Mouse (Mus musculus) hindbrain, embryonic 13.5 days (tissue): ENCODE measurements around the gene Ostn. TPM values are rescaled to one million over a fixed set of nuclear protein-coding genes. Genes with fewer than 3 reads are reported as not detected.

Source experiments
- ATAC-seq: fragments of 200-750 bp; cut with Nextera tagmentation; 2 replicates; pipeline ENCODE4 v1.8.0; 2017; ENCODE audit warnings: moderate TSS enrichment; ENCODE audit not compliant: low FRiP score
- H3K27ac ChIP-seq: fragments of 300-500 bp; sonication (generic); 2 replicates; pipeline ENCODE4 v1.5.1; 2015; ENCODE audit warnings: inconsistent platforms, mild to moderate bottlenecking, moderate library complexity
- H3K27me3 ChIP-seq: fragments of 300-500 bp; sonication (generic); 2 replicates; pipeline ENCODE4 v1.6.1; 2015; ENCODE audit warnings: mild to moderate bottlenecking, inconsistent platforms
- H3K36me3 ChIP-seq: fragments of 300-500 bp; sonication (generic); 2 replicates; pipeline ENCODE4 v1.6.1; 2015; ENCODE audit warnings: mild to moderate bottlenecking, inconsistent platforms
- H3K4me1 ChIP-seq: fragments of 300-500 bp; sonication (generic); replicated peaks from 2 replicates; pipeline ENCODE4 v1.6.1; 2015; ENCODE audit warnings: inconsistent platforms
- H3K4me2 ChIP-seq: fragments of 300-500 bp; sonication (generic); 2 replicates; pipeline ENCODE4 v1.6.1; 2015; ENCODE audit warnings: inconsistent platforms, mild to moderate bottlenecking, moderate library complexity
- H3K4me3 ChIP-seq: fragments of 300-500 bp; sonication (generic); 2 replicates; pipeline ENCODE4 v1.5.1; 2015; ENCODE audit warnings: mild to moderate bottlenecking, inconsistent platforms
- H3K9ac ChIP-seq: fragments of 300-500 bp; sonication (generic); 2 replicates; pipeline ENCODE4 v1.6.1; 2015; ENCODE audit warnings: mild to moderate bottlenecking, inconsistent platforms
- H3K9me3 ChIP-seq: fragments of 300-500 bp; sonication (generic); 2 replicates; pipeline ENCODE4 v1.6.1; 2016; ENCODE audit warnings: inconsistent platforms
- WGBS: fragments of 180-500 bp; shearing (Covaris S2); methylation state at CpG from one replicate; pipeline ENCODE4 v1.1.7; 2015; 5-methylcytosine and 5-hydroxymethylcytosine counted together
- polyA plus RNA-seq: library from polyadenylated mRNA; unstranded; fragments of >200 nt; fragmentation: Nextera tagmentation; extraction: Ambion mirVana; gene quantifications from 2 replicates; pipeline ENCODE4 v1.2.1, GENCODE M21; 2015

The Ostn gene
- polyA plus RNA-seq, 1 experiment from 2014 or later: not detected

- no peaks in the 10 kb centered on the region for H3K4me1 ChIP-seq
- H3K9ac ChIP-seq: no peak overlapping the region
- no peaks in the 10 kb centered on the region for H3K27me3 ChIP-seq
- no peaks in the 10 kb centered on the region for H3K36me3 ChIP-seq
- WGBS: 100% methylated on average over 1 of the region's 1 CpGs
- H3K4me2 ChIP-seq: no peak overlapping the region
- no peak for ATAC-seq
- no peaks in the 10 kb centered on the region for H3K9me3 ChIP-seq
- no peak overlapping the region for H3K27ac ChIP-seq
- no peak overlapping the region for H3K4me3 ChIP-seq
Measured at GRCm38 (mm10) chr16:27360059-27360458, 52.8 kb downstream of the Ostn start.

GRCm38 (mm10) chr16:27370191-27370590, 62.9 kb downstream of the Ostn start, which contains the start of gene Uts2b:
Gene Uts2b (minus strand): TSS chr16:27370239.
- Histone ChIP-seq H3K9ac (no peak within 1 kb of the TSS), H3K4me1 (no peaks in the 10 kb centered on the region), H3K27me3 (no peaks in the 10 kb centered on the region), H3K27ac (no peak within 1 kb of the TSS), H3K9me3 (no peaks in the 10 kb centered on the region), H3K4me2 (no peak within 1 kb of the TSS), H3K4me3 (no peak within 1 kb of the TSS), H3K36me3 (no peaks in the 10 kb centered on the region)
- 67% methylated on average over 8 of the region's 8 CpGs for WGBS
- no peak for ATAC-seq

DNA sequence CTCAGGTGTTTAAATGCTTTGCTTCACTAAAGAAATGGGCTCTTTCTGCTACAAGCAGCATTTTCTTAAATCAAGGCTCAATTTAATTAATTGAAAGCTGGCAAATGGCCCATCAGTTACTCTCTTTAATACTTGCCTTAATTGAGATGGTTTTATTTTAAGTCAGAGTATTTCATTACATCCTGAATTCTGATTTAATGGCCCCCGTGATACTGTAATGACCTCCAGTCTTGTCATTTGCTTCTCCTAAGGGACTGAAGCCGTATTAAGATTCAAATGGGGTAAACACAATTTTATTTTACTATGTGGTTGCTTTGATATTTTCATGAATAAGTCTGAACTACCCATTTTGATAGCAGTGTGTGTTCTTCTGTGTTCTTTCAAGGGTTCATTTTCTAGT, 63.4 kb downstream of the Ostn start:
- no peaks in the 10 kb centered on the region for H3K9me3 ChIP-seq
- WGBS: 62% methylated on average over 2 of the region's 2 CpGs
- H3K9ac ChIP-seq: no peak overlapping the region
- H3K4me3 ChIP-seq: no peak overlapping the region
- no peaks in the 10 kb centered on the region for H3K27me3 ChIP-seq
- H3K4me1 ChIP-seq: no peaks in the 10 kb centered on the region
- H3K4me2 ChIP-seq: no peak overlapping the region
- H3K36me3 ChIP-seq: no peaks in the 10 kb centered on the region
- no peak overlapping the region for H3K27ac ChIP-seq
- no peak for ATAC-seq

- no peaks in the 10 kb centered on the region for H3K36me3 ChIP-seq
- no peaks in the 10 kb centered on the region for H3K4me1 ChIP-seq
- H3K4me3 ChIP-seq: no peak overlapping the region
- no peak for ATAC-seq
- H3K4me2 ChIP-seq: no peak overlapping the region
- 77% methylated on average over 3 of the region's 3 CpGs for WGBS
- H3K27ac ChIP-seq: no peak overlapping the region
- no peaks in the 10 kb centered on the region for H3K9me3 ChIP-seq
- H3K9ac ChIP-seq: no peak overlapping the region
- H3K27me3 ChIP-seq: no peaks in the 10 kb centered on the region
Measured at GRCm38 (mm10) chr16:27374139-27374538, 66.8 kb downstream of the Ostn start.

DNA sequence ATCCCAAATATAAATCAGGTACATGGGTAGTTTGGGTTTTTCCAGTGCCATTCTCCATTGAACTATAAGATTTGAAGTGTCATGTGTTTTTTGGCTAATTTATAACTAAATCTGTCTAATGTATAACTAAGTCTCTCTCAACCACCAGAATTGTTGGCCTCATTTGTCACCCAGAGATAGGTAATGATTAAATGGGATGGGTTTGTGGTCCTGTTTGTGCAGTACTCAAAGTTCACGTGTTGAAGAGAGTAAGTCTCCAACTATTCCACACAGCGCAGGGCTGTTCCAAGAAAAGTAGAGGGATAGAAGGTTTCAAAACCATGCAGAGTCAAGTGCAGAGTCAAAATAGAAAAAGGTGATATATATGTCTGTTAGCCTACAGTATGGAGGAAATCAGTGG, 68.0 kb downstream of the Ostn start:
- 70% methylated on average over 2 of the region's 2 CpGs for whole genome bisulfite sequencing
- H3K4me1 ChIP-seq: no peaks in the 10 kb centered on the region
- no peaks in the 10 kb centered on the region for H3K9me3 ChIP-seq
- no peak overlapping the region for H3K4me2 ChIP-seq
- H3K9ac ChIP-seq: no peak overlapping the region
- no peak overlapping the region for H3K4me3 ChIP-seq
- ATAC-seq: no peak
- H3K27me3 ChIP-seq: no peaks in the 10 kb centered on the region
- no peaks in the 10 kb centered on the region for H3K36me3 ChIP-seq
- H3K27ac ChIP-seq: no peak overlapping the region

DNA sequence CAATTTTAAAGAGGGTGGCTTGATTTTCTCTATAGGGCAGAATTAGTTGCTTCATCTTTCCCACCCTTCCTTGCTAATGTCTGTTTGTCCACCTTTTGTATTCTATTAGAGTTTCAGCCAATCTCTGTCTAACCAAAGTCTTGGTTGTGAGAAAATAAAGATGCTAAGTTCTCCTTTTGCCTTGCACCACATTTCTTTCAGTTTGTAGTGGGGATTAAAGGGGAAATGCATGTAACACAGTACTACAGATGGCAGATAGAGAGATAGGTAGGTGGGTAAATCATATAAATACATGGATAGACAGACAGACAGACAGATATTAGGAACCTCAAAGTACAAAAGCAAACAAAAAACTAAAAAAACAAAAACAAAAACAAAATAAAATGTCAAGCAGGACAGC, 69.3 kb downstream of the Ostn start:
- Histone ChIP-seq H3K4me1 (no peaks in the 10 kb centered on the region), H3K27me3 (no peaks in the 10 kb centered on the region), H3K9me3 (no peaks in the 10 kb centered on the region), H3K27ac (no peak overlapping the region), H3K4me3 (no peak overlapping the region), H3K36me3 (no peaks in the 10 kb centered on the region), H3K4me2 (no peak overlapping the region), H3K9ac (no peak overlapping the region)
- ATAC-seq: no peak

- no peak overlapping the region for H3K9ac ChIP-seq
- H3K4me3 ChIP-seq: no peak overlapping the region
- no peaks in the 10 kb centered on the region for H3K9me3 ChIP-seq
- H3K27ac ChIP-seq: no peak overlapping the region
- no peaks in the 10 kb centered on the region for H3K27me3 ChIP-seq
- 87% methylated on average over 4 of the region's 4 CpGs for WGBS
- ATAC-seq: no peak
- H3K4me2 ChIP-seq: no peak overlapping the region
- H3K36me3 ChIP-seq: no peaks in the 10 kb centered on the region
- H3K4me1 ChIP-seq: no peaks in the 10 kb centered on the region
Measured at GRCm38 (mm10) chr16:27382217-27382616, 74.9 kb downstream of the Ostn start.

- ATAC-seq: no peak
- Histone ChIP-seq H3K27ac (no peak overlapping the region), H3K4me2 (no peak overlapping the region), H3K27me3 (no peaks in the 10 kb centered on the region), H3K4me3 (no peak overlapping the region), H3K4me1 (peaks cover 11% of the 10 kb centered on the region), H3K9me3 (no peaks in the 10 kb centered on the region), H3K36me3 (no peaks in the 10 kb centered on the region), H3K9ac (no peak overlapping the region)
- WGBS: 75% methylated on average over 4 of the region's 4 CpGs
Measured at GRCm38 (mm10) chr16:27384893-27385603, 77.8 kb downstream of the Ostn start.

GRCm38 (mm10) chr16:27385649-27386048, 78.4 kb downstream of the Ostn start:
- 79% methylated on average over 1 of the region's 1 CpGs for WGBS
- Histone ChIP-seq H3K9ac (no peak overlapping the region), H3K27ac (no peak overlapping the region), H3K4me3 (no peak overlapping the region), H3K27me3 (no peaks in the 10 kb centered on the region), H3K4me1 (peaks cover 17% of the 10 kb centered on the region), H3K4me2 (no peak overlapping the region), H3K36me3 (no peaks in the 10 kb centered on the region), H3K9me3 (no peaks in the 10 kb centered on the region)
- no peak for ATAC-seq

GRCm38 (mm10) chr16:27386850-27387407, 79.6 kb downstream of the Ostn start:
- Histone ChIP-seq H3K4me1 (peaks cover 28% of the 10 kb centered on the region), H3K4me3 (no peak overlapping the region)
- WGBS: 75% methylated on average over 4 of the region's 4 CpGs

GRCm38 (mm10) chr16:27387634-27388611, 80.6 kb downstream of the Ostn start:
- H3K4me2 ChIP-seq: peak overlapping the region; percentile 71
- H3K9ac ChIP-seq: peak overlapping the region; percentile 98
- peak overlapping the region; percentile 92 for H3K4me3 ChIP-seq
- H3K4me1 ChIP-seq: peaks cover 34% of the 10 kb centered on the region
- peak overlapping the region; percentile 98 for H3K27ac ChIP-seq
- WGBS: 48% methylated on average over 12 of the region's 12 CpGs
- H3K9me3 ChIP-seq: no peaks in the 10 kb centered on the region
- peak; percentile 14; the same call in 1 of the 2 replicates for ATAC-seq
- no peaks in the 10 kb centered on the region for H3K27me3 ChIP-seq
- H3K36me3 ChIP-seq: no peaks in the 10 kb centered on the region

More at GRCm38 (mm10) chr16:27386850-27387407, 79.6 kb downstream of the Ostn start:
- H3K9ac ChIP-seq: no peak overlapping the region
- H3K36me3 ChIP-seq: no peaks in the 10 kb centered on the region
- H3K27me3 ChIP-seq: no peaks in the 10 kb centered on the region
- no peak overlapping the region for H3K27ac ChIP-seq
- no peaks in the 10 kb centered on the region for H3K9me3 ChIP-seq
- no peak overlapping the region for H3K4me2 ChIP-seq
- ATAC-seq: no peak

DNA sequence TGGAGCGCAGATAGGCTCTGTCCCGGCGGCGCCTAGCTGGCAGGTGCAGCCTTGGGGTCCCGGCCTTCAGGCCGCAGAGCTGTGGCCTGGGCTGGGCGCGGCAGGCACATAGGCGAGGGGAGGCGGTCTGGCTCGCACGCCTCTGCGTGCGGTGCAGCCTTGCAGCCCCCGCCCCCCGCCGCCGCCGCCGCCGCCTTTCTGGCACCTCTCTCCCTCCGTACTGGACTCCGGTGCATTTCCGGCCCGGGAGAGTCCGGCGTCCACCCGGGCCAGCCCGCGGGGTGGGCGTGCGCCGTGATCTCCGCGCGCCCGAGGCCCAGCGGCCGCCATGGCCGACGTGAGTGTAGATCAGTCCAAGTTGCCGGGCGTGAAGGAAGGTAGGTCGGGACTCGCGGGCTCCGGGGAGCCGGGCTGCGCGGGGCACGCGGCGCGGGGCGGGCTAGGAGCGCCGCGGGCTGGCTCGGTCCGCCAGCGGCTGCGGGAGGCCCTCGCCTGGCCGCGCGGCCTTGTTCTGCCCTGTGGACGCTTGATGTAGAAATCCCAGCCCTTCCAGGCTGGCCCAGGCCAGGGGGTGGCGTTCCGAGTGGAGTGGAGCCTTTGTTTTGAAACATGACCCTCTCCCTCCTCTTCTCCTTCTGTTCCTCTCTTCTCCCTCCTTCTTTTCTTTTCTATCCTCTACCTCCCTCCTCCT, 81.6 kb downstream of the Ostn start, which contains the start of gene Ccdc50:
Gene Ccdc50 (plus strand): TSS at position 109 of the 691 bp plus-strand sequence.
- H3K9me3 ChIP-seq: no peaks in the 10 kb centered on the region
- H3K9ac ChIP-seq: peak within 1 kb of the TSS; percentile 98
- WGBS: under 1% methylated on average over 69 of the region's 69 CpGs
- peaks cover 37% of the 10 kb centered on the region for H3K4me1 ChIP-seq
- ATAC-seq: peak; percentile 96
- H3K27ac ChIP-seq: peak within 1 kb of the TSS; percentile 98
- peak within 1 kb of the TSS; percentile 92 for H3K4me3 ChIP-seq
- peak within 1 kb of the TSS; percentile 71 for H3K4me2 ChIP-seq
- no peaks in the 10 kb centered on the region for H3K27me3 ChIP-seq
- H3K36me3 ChIP-seq: no peaks in the 10 kb centered on the region
